Mouse (Mus musculus): ENCODE results near the gene Ugt2b38. TPM values are rescaled to one million over a fixed set of nuclear protein-coding genes. Genes with fewer than 3 reads are reported as not detected.
"Not testable (repeated sequence)": the region's sequence is repeated elsewhere in the genome, so short reads cannot be mapped to it uniquely, and the experiment has no call there.

Gene Ugt2b38
- not detected in 2 replicates for polyA plus RNA-seq (2012; rRNA removed)

- DNase-seq (ENCODE audit: low read depth), result not testable (repeated sequence)
Observed at GRCm38 (mm10) chr5:87424041-87424440, at the start of gene Ugt2b38. TSS of gene Ugt2b38 (minus strand) at chr5:87424203.

GRCm38 (mm10) chr5:87458810-87459209 is 34.8 kb upstream of the Ugt2b38 start:
- DNase-seq (ENCODE audit: low read depth), result no peak

- no peak for DNase-seq (ENCODE audit: low read depth)
Observed at GRCm38 (mm10) chr5:87457701-87458100, 33.7 kb upstream of the Ugt2b38 start.

- DNase-seq (ENCODE audit: low read depth), result no peak
Observed at GRCm38 (mm10) chr5:87456216-87456850, 32.3 kb upstream of the Ugt2b38 start.

- no peak for DNase-seq (ENCODE audit: low read depth)
Observed at GRCm38 (mm10) chr5:87455519-87455918, 31.5 kb upstream of the Ugt2b38 start.

- not testable (repeated sequence) for DNase-seq (ENCODE audit: low read depth)
Observed at GRCm38 (mm10) chr5:87452514-87452913, 28.5 kb upstream of the Ugt2b38 start.

GRCm38 (mm10) chr5:87436264-87436663 is 12.3 kb upstream of the Ugt2b38 start:
- DNase-seq (ENCODE audit: low read depth), result no peak

- no peak for DNase-seq (ENCODE audit: low read depth)
Observed at GRCm38 (mm10) chr5:87425676-87426075, 1.7 kb upstream of the Ugt2b38 start.

GRCm38 (mm10) chr5:87396968-87397367 is 27.0 kb downstream of the Ugt2b38 start:
- DNase-seq (ENCODE audit: low read depth), result no peak

GRCm38 (mm10) chr5:87390818-87391217 is 33.2 kb downstream of the Ugt2b38 start:
- no peak for DNase-seq (ENCODE audit: low read depth)

GRCm38 (mm10) chr5:87380234-87380633 is 43.8 kb downstream of the Ugt2b38 start:
- no peak for DNase-seq (ENCODE audit: low read depth)

GRCm38 (mm10) chr5:87379825-87380224 is 44.2 kb downstream of the Ugt2b38 start:
- no peak for DNase-seq (ENCODE audit: low read depth)

GRCm38 (mm10) chr5:87375874-87376383 is 48.1 kb downstream of the Ugt2b38 start:
- DNase-seq (ENCODE audit: low read depth), result peak; percentile 38

- no peak for DNase-seq (ENCODE audit: low read depth)
Observed at GRCm38 (mm10) chr5:87373502-87373863, 50.5 kb downstream of the Ugt2b38 start.

GRCm38 (mm10) chr5:87372788-87373501 is 51.1 kb downstream of the Ugt2b38 start:
- not testable (repeated sequence) for DNase-seq (ENCODE audit: low read depth)

Other genes starting within 250 kb of the Ugt2b38 start
- gene Ugt2b37, start 169.4 kb downstream of the Ugt2b38 start, polyA plus RNA-seq (2012; rRNA removed), result not detected in 2 replicates
- 0.06 TPM in 1 of 2 replicates, not detected in the other for gene Ugt2a3, start 87.0 kb downstream of the Ugt2b38 start, polyA plus RNA-seq (2012; rRNA removed)
- 0.04 TPM in 1 of 2 replicates, not detected in the other for gene Ugt2a2, start 58.1 kb upstream of the Ugt2b38 start, polyA plus RNA-seq (2012; rRNA removed)
- not detected in 2 replicates for gene Gm43638, start 62.6 kb upstream of the Ugt2b38 start, polyA plus RNA-seq (2012; rRNA removed)
- not detected in 2 replicates for gene Ugt2a1, start 66.7 kb upstream of the Ugt2b38 start, polyA plus RNA-seq (2012; rRNA removed)
- 0.05 TPM in 1 of 2 replicates, not detected in the other for gene Sult1b1, start 114.0 kb upstream of the Ugt2b38 start, polyA plus RNA-seq (2012; rRNA removed)
- gene Sult1d1, start 144.8 kb upstream of the Ugt2b38 start, polyA plus RNA-seq (2012; rRNA removed), result 0.12 and 0.29 TPM in 2 replicates
- 4.2 and 6.6 TPM in 2 replicates for gene Sult1e1, start 167.4 kb upstream of the Ugt2b38 start, polyA plus RNA-seq (2012; rRNA removed)
- not detected in 2 replicates for gene Csn1s1, start 242.0 kb upstream of the Ugt2b38 start, polyA plus RNA-seq (2012; rRNA removed)

Data from gonadal fat pad, adult 2 months (tissue).